Mouse (Mus musculus) liver, embryonic 14.5 days (tissue): ENCODE measurements around the gene Taf1c. TPM values are rescaled to one million over a fixed set of nuclear protein-coding genes. Genes with fewer than 3 reads are reported as not detected.
A peak's percentile ranks its signal among the peaks of the same experiment; 100 is the strongest.

Source experiments
- ATAC-seq: fragments of 200-750 bp; cut with Nextera tagmentation; 2 replicates; pipeline ENCODE4 v1.8.0; 2017; ENCODE audit warnings: moderate number of reproducible peaks, mild to moderate bottlenecking, moderate library complexity; ENCODE audit not compliant: insufficient read depth
- DNase-seq, 3 experiments: peaks; one replicate each; pipeline ENCODE4 v3.0.0-alpha.2; 2012 to 2013; ENCODE audit warnings: low read depth in 3 of 3, low spot score in 3 of 3
- H3K27ac ChIP-seq: fragments of 300-500 bp; sonication (generic); 2 replicates; pipeline ENCODE4 v1.5.1; 2014; ENCODE audit warnings: moderate library complexity, mild to moderate bottlenecking, control low read depth, inconsistent platforms
- H3K27me3 ChIP-seq: fragments of 300-500 bp; sonication (generic); 2 replicates; pipeline ENCODE4 v1.6.1; 2014; ENCODE audit warnings: mild to moderate bottlenecking, low read length, moderate library complexity; ENCODE audit not compliant: control insufficient read depth, insufficient read depth
- H3K36me3 ChIP-seq: fragments of 300-500 bp; sonication (generic); replicated peaks from 2 replicates; pipeline ENCODE4 v1.6.1; 2014; ENCODE audit warnings: low read depth; ENCODE audit not compliant: control insufficient read depth, insufficient read depth
- H3K4me1 ChIP-seq, 2 experiments: fragments of 200-500 bp in 1 of 2; fragments of 300-500 bp in 1 of 2; sonication (generic) in 1 of 2; replicated peaks; 2 replicates each; pipeline ENCODE4 v1.6.1; 2012 to 2014; ENCODE audit warnings: antibody characterized with exemption in 1 of 2, inconsistent platforms in 1 of 2, low read length in 1 of 2; ENCODE audit not compliant: control insufficient read depth in 2 of 2, insufficient read depth in 2 of 2
- H3K4me2 ChIP-seq: fragments of 300-500 bp; sonication (generic); 2 replicates; pipeline ENCODE4 v1.6.1; 2014; ENCODE audit warnings: low read depth, mild to moderate bottlenecking, control low read depth, moderate library complexity
- H3K4me3 ChIP-seq, 2 experiments: fragments of 200-500 bp in 1 of 2; fragments of 300-500 bp in 1 of 2; sonication (generic) in 1 of 2; 2 replicates each; pipeline ENCODE4 v1.5.1; 2012 to 2014; ENCODE audit warnings: low read depth in 2 of 2, low read length in 2 of 2, mild to moderate bottlenecking in 2 of 2, control low read depth in 1 of 2, inconsistent platforms in 1 of 2, moderate library complexity in 1 of 2; ENCODE audit not compliant: insufficient read depth in 1 of 2
- H3K9ac ChIP-seq: fragments of 300-500 bp; sonication (generic); replicated peaks from 2 replicates; pipeline ENCODE4 v1.6.1; 2014; ENCODE audit warnings: mild to moderate bottlenecking, control low read depth, moderate library complexity
- H3K9me3 ChIP-seq: fragments of 300-500 bp; sonication (generic); 2 replicates; pipeline ENCODE4 v1.6.1; 2016; ENCODE audit warnings: low read length, mixed read lengths; ENCODE audit not compliant: control insufficient read depth
- CTCF ChIP-seq: IDR thresholded peaks from 2 replicates; pipeline ENCODE4 v1.5.1; 2016; ENCODE audit warnings: antibody characterized with exemption, low read depth, control low read depth
- EP300 ChIP-seq: IDR thresholded peaks from 2 replicates; pipeline ENCODE4 v1.6.1; 2016; ENCODE audit warnings: antibody characterized with exemption, low read depth
- WGBS: fragments of 180-500 bp; shearing (Covaris S2); extraction: QIAGEN DNeasy Blood & Tissue Kit; methylation state at CpG from one replicate; pipeline ENCODE4 v1.1.7; 2014; ENCODE audit not compliant: insufficient replicate concordance; 5-methylcytosine and 5-hydroxymethylcytosine counted together
- polyA plus RNA-seq, 2 experiments: library from polyadenylated mRNA; depleted of rRNA in 1 of 2; stranded (reverse) in 1 of 2; unstranded in 1 of 2; fragments of >200 nt; fragmentation: Nextera tagmentation in 1 of 2; extraction: Ambion mirVana in 1 of 2; gene quantifications; 2 replicates each; pipeline versions ENCODE4 v1.2.1 to v1.2.3; 2012 to 2014

Gene Taf1c
- polyA plus RNA-seq, 2 experiments = 4.7 to 6.6 TPM

DNA sequence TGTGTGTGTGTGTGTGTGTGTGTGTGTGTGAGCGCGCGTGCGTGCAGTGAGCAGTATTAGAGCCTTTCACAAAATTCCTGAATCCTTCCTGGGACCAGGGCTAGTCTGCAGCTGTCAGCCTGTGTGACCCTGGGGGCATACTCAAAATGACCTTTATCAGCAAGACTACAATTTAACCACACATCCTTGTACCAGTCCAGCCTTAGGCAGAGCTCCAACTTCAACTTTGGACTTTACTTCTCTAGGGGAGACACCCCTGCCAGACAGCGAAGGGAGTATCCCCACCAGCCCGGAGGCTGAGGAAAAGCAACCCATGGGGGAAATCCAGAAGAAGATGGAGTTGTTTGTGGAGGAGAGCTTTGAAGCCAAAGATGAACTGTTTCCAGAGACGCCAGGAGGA lies 13.6 kb downstream of the Taf1c start:
- ATAC-seq = no peak
- H3K4me3 ChIP-seq = no peak overlapping the region
- DNase-seq = no peak
- no peak overlapping the region for H3K4me2 ChIP-seq
- no peaks in the 10 kb centered on the region for H3K27me3 ChIP-seq
- TF ChIP-seq EP300 (no peak), CTCF (no peak)
- no peaks in the 10 kb centered on the region for H3K9me3 ChIP-seq
- H3K9ac ChIP-seq = no peak overlapping the region
- H3K27ac ChIP-seq = no peak overlapping the region
- no peaks in the 10 kb centered on the region for H3K36me3 ChIP-seq
- H3K4me1 ChIP-seq = peaks cover 0 to 1% of the 10 kb centered on the region in 2 experiments; a peak in 3 of 4 replicates
- WGBS = 80% methylated on average over 7 of the region's 7 CpGs

DNA sequence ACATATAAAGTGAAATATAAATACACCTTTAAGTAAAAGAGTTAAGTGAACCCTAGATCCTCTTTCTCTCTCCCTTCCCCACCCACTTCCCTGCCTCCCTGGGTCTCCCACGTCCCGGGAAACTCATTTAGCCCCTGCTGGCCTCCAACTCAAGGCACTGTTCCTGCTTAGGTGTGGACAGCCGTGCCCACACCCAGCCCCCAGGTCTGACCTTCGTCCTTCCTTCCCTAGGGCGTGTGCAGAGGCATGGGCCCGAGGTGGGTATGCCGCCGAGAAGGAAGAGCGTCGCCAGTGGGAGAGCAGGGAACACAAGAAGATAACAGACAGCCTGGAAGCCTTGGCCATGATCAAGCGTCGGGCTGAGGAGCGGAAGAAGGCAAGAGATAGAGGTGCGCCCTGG lies 14.7 kb downstream of the Taf1c start:
- peaks cover 0 to 7% of the 10 kb centered on the region in 2 experiments; a peak in 3 of 4 replicates for H3K4me1 ChIP-seq
- TF ChIP-seq EP300 (no peak), CTCF (no peak)
- WGBS = 56% methylated on average over 14 of the region's 14 CpGs
- H3K27ac ChIP-seq = no peak overlapping the region
- H3K4me2 ChIP-seq = no peak overlapping the region
- H3K4me3 ChIP-seq = no peak overlapping the region
- H3K9ac ChIP-seq = no peak overlapping the region
- H3K36me3 ChIP-seq = no peaks in the 10 kb centered on the region
- no peak for DNase-seq
- H3K27me3 ChIP-seq = no peaks in the 10 kb centered on the region
- no peak for ATAC-seq
- no peaks in the 10 kb centered on the region for H3K9me3 ChIP-seq

DNA sequence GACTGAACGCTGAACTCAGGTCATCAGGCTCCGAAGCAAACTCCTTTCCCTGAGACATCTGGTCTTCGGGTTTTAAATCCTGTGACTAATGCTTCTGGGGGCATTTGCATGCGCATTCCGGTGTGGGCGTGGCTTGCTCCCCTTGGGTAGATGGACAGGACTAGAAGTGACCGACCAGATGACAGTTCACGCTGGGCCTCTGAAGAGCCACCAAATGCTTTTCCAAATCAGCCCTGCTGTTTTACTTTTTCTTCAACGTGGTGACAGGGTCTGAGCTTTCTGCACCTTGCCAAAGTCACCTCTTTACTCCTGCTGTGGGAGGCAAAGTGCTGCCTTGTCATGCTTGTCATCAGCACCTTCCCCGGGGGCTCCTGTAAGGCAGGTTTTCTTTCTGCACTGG lies 16.2 kb downstream of the Taf1c start:
- H3K4me3 ChIP-seq = no peak overlapping the region
- ATAC-seq (no peak), DNase-seq (no peak)
- no peaks in the 10 kb centered on the region for H3K27me3 ChIP-seq
- TF ChIP-seq EP300 (no peak), CTCF (no peak)
- H3K36me3 ChIP-seq = no peaks in the 10 kb centered on the region
- H3K4me1 ChIP-seq = peaks cover 0 to 14% of the 10 kb centered on the region in 2 experiments; a peak in 3 of 4 replicates
- H3K4me2 ChIP-seq = no peak overlapping the region
- H3K9me3 ChIP-seq = no peaks in the 10 kb centered on the region
- H3K27ac ChIP-seq = no peak overlapping the region
- H3K9ac ChIP-seq = no peak overlapping the region
- 44% methylated on average over 10 of the region's 10 CpGs for WGBS

DNA sequence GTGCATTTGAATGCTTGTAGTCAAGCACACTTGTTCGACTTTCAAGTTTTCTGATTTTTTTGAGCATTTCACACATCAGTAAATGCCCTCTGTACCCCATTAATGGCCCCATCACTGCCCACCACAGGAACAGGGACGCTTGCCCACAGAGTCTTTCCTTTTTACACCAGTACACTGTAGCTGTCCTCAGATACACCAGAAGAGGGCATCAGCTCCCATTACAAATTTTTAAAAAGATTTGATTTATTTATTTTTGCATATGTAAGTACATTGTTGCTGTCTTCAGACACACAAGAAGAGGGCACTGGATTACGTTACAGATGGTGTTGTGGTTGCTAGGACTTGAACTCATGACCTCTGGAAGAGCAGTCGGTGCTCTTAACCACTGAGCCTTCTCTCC lies 16.7 kb downstream of the Taf1c start:
- ATAC-seq (no peak), DNase-seq (no peak)
- H3K9me3 ChIP-seq = no peaks in the 10 kb centered on the region
- H3K36me3 ChIP-seq = no peaks in the 10 kb centered on the region
- no peaks in the 10 kb centered on the region for H3K27me3 ChIP-seq
- H3K4me3 ChIP-seq = no peak overlapping the region
- no peak overlapping the region for H3K27ac ChIP-seq
- H3K9ac ChIP-seq = no peak overlapping the region
- no peak for TF ChIP-seq CTCF
- no peak for TF ChIP-seq EP300
- H3K4me2 ChIP-seq = no peak overlapping the region
- 56% methylated on average over 4 of the region's 4 CpGs for WGBS
- H3K4me1 ChIP-seq = peaks cover 0 to 14% of the 10 kb centered on the region in 2 experiments; a peak in 3 of 4 replicates

DNA sequence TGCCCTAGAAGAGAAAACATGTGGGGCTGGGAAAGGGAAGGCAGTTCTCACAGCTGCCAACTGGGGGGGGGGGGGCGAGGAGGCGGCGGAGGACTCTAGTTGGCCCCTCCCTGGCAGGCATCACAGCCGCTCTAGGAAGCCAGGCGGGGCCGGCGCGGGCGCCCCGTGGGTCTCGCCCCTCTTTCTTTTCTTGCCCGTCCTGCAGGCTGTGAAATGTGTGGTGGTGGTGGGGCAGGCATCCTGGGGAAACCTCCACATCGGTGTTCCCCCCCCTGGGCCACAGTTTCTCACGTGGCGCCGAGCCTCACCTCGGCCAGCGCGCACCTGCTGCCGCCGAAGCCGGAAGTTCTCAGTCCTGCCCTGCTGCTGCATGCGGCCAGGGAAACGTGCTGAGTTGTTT lies 19.1 kb downstream of the Taf1c start:
- Histone ChIP-seq H3K4me1 (peaks cover 4 to 26% of the 10 kb centered on the region in 2 experiments), H3K36me3 (no peaks in the 10 kb centered on the region), H3K27me3 (no peaks in the 10 kb centered on the region), H3K9ac (peak overlapping the region; percentile 44; the same call in 1 of the 2 replicates), H3K9me3 (no peaks in the 10 kb centered on the region), H3K27ac (no peak overlapping the region), H3K4me3 (peak overlapping the region; percentile 47 to 53), H3K4me2 (peak overlapping the region; percentile 60)
- ATAC-seq (peak; percentile 61; the same call in 1 of the 2 replicates), DNase-seq (no peak)
- TF ChIP-seq CTCF = no peak
- TF ChIP-seq EP300 = no peak
- WGBS = 26% methylated on average over 15 of the region's 24 CpGs
